Mouse (Mus musculus) frontal cortex, postnatal 14 days (tissue): ENCODE results near the gene Fam102b.

Source experiments
- DNase-seq, 2 experiments: peaks; one replicate each; pipeline ENCODE4 v3.0.0; 2022; ENCODE audit warnings: low spot score in 2 of 2

Gene Fam102b

GRCm38 (mm10) chr3:109010489-109011260, 16.7 kb downstream of the Fam102b start:
- no peak for DNase-seq

GRCm38 (mm10) chr3:109008180-109008579, 19.2 kb downstream of the Fam102b start:
- no peak for DNase-seq

GRCm38 (mm10) chr3:109005777-109006176, 21.6 kb downstream of the Fam102b start:
- no peak for DNase-seq

- DNase-seq = no peak
Measured at GRCm38 (mm10) chr3:108999173-108999572, 28.2 kb downstream of the Fam102b start.

- no peak for DNase-seq
Measured at GRCm38 (mm10) chr3:108997762-108998161, 29.6 kb downstream of the Fam102b start.

GRCm38 (mm10) chr3:108997284-108997683, 30.1 kb downstream of the Fam102b start:
- DNase-seq = no peak

- DNase-seq = no peak
Measured at GRCm38 (mm10) chr3:108995379-108995778, 32.0 kb downstream of the Fam102b start.

GRCm38 (mm10) chr3:108994477-108994876, 32.9 kb downstream of the Fam102b start:
- DNase-seq = no peak

- no peak for DNase-seq
Measured at GRCm38 (mm10) chr3:108989971-108990548, 37.3 kb downstream of the Fam102b start.

- no peak for DNase-seq
Measured at GRCm38 (mm10) chr3:108987009-108987659, 40.3 kb downstream of the Fam102b start.

GRCm38 (mm10) chr3:108986534-108986933, 40.9 kb downstream of the Fam102b start:
- DNase-seq = no peak

- no peak for DNase-seq
Measured at GRCm38 (mm10) chr3:108983989-108984388, 43.4 kb downstream of the Fam102b start.

GRCm38 (mm10) chr3:108981946-108982345, 45.5 kb downstream of the Fam102b start:
- DNase-seq = no peak

- DNase-seq = no peak
Measured at GRCm38 (mm10) chr3:108977340-108978030, 49.9 kb downstream of the Fam102b start.

- no peak for DNase-seq
Measured at GRCm38 (mm10) chr3:108974920-108975485, 52.4 kb downstream of the Fam102b start.

- no peak for DNase-seq
Measured at GRCm38 (mm10) chr3:108973980-108974660, 53.3 kb downstream of the Fam102b start.

- no peak for DNase-seq
Measured at GRCm38 (mm10) chr3:108966051-108966450, 61.4 kb downstream of the Fam102b start.

GRCm38 (mm10) chr3:108964361-108965044, 62.9 kb downstream of the Fam102b start:
- DNase-seq = no peak

GRCm38 (mm10) chr3:108963776-108964175, 63.6 kb downstream of the Fam102b start:
- no peak for DNase-seq

- no peak for DNase-seq
Measured at GRCm38 (mm10) chr3:108963278-108963677, 64.1 kb downstream of the Fam102b start.

GRCm38 (mm10) chr3:108961655-108962054, 65.8 kb downstream of the Fam102b start:
- no peak for DNase-seq
